Mouse (Mus musculus) urinary bladder, postnatal 4 days (tissue): ENCODE results near the gene AC129217.1.
A peak's percentile ranks its signal among the peaks of the same experiment; 100 is the strongest.

Experiments used
- DNase-seq, 2 experiments: peaks; one replicate each; pipeline ENCODE4 v3.0.0; 2021 to 2022; ENCODE audit warnings: low spot score in 2 of 2

Gene AC129217.1

DNA sequence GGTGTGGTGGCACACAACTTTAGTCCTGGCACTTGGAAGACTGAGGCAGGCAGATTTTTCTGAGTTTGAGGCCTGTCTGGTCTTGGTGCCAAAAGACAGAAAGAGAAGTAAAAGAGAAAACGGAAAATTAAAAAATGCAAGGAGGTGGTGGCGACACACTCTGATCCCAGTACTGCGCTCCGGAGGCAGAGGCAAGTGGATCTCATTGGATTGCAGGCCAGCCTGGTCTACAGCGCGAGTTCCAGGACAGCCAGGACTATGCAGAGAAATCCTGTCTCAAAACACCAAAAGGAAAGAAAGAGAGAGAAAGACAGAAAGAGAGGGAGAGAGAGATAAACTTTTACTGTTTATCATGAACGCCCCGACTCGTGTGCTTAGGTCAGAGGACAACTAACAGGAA, 41.3 kb downstream of the AC129217.1 start:
- no peak for DNase-seq

DNA sequence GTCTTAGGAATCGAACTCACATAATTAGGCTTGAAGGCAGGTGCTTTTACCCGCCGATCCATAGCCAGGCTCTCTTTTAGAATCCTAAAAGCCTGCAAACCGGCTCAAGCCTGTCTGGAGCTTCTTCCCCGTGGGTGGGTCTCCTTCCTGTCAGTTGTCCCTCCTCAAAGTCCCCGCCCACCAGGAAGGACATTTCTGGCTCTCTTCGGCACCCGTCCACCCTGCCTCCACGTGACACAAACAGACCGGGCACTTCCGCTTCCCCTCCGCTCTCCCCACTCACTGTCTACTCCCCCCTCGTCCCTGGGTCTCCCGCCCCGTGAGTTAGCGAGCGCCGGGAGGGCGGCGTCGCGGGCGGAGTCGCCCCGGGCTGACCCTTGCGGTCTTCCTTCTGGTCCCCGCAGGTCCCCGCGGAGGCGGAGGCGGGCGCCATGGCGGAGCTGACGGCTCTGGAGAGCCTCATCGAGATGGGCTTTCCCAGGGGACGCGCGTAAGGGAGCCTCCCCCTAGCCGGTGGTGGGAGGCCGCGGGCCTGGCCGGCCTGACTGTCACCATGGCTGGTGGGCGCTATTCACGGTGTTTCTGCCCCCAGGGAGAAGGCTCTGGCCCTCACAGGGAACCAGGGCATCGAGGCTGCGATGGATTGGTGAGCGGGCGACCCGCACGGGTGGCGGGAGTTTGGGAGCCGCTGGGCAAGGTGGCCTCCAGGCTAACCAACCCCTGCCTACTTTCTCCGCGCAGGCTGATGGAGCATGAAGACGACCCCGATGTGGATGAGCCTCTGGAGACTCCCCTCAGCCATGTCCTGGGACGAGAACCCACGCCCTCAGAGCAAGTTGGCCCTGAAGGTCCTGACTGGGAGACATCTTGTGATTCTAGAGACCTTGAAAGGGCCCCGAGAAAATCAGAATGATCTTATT, 42.0 kb downstream of the AC129217.1 start, which contains the start of gene Ubxn1:
Gene Ubxn1 (plus strand): TSS at position 230 of the 920 bp plus-strand sequence.
- DNase-seq = peak; percentile 96 to 97

DNA sequence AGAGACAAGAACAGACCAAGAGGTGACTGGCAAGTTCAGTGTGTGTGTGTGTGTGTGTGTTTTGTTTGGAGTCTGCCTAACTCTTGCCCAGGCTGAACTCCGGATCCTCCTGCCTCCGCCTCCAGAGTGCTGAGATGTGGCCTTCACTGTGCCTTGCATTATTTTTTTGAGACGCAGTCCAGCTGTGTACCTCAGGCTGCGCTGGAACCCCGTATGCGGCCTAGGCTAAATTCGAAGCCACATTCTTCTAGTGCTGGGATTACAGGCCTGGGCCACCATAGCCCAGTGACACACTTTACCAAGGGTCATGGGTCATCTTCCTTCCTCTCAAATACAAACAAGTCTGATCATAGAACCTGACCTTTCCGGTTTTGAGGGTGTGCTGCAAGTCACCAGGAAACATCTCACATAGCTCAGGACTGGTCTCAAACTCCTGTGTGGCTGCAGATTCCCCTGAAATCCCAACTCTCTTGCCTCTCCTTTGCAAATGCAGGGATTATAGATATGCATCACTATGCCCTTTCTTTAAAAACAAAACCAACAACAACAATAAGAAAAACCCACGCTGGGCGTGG, 42.8 kb downstream of the AC129217.1 start:
- DNase-seq = no peak

DNA sequence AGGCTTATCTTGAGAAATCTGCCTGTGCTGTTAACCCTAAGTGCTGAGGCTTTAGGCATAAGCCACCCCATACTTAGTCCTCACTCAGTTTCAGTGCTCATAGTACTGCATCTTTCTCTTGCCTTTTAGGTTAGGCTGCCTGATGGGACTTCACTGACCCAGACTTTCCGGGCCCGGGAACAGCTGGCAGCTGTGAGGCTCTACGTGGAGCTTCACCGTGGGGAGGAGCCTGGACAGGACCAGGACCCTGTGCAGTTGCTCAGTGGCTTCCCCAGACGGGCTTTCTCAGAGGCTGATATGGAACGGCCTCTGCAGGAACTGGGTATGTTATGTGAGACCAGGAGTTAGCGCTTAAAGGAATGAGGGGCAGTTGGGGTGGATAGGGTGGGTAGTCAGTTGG, 45.5 kb downstream of the AC129217.1 start:
- no peak for DNase-seq

DNA sequence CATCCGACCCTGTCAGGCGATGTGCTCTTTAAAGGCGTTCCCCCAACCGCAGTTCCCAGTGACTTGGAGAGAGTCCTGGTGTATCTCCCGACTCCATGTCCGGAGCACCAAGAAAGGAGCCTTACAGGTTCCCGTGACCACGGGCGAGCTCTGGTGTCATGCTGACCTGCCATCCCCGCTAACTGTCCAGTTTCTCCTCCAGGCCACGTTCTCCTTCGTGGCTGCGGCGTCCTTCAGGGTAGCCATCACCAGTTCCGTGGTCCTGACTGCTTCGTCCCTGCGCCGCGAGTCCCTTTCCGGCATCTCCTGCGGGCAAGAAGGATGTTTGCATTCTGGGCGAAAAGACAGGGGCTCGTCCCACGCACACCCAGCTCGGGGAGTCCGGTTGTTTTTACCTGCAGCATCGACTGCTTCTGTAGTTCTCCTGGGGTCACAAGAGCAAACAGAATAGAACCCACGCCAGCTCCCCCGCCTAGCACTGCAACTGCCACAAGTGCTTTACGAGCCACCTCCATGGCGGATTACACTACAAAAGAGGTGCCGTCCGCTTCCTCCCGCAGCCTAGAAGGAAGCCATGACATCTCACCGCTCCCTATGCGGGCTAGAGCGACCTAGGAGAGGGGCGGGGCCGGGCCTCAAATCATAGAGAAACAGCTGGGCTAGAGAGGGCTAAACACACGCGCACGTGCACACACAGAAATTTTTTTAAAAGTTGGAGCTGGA, 50.9 kb downstream of the AC129217.1 start, which contains the start of gene Uqcc3:
Gene Uqcc3 (minus strand): TSS at position 613 of the 723 bp plus-strand sequence.
- peak; percentile 85 to 87 for DNase-seq

DNA sequence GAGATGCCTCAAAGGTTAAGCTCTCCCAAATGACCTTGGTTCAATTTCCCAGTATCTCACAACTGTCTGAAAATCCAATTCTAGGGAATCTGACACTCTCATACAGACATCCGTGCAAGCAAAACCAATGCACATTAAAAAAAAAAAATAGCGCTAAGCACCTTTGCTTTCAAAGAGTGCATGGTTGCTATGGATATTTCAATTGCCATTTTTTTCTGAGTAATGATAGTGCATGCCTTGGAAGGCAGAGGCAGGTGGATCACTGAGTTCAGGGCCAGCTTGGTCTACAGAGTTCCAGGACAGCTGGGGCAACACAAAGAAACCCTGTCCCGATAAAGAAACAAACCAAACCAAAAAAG, 51.4 kb downstream of the AC129217.1 start:
- DNase-seq = no peak

DNA sequence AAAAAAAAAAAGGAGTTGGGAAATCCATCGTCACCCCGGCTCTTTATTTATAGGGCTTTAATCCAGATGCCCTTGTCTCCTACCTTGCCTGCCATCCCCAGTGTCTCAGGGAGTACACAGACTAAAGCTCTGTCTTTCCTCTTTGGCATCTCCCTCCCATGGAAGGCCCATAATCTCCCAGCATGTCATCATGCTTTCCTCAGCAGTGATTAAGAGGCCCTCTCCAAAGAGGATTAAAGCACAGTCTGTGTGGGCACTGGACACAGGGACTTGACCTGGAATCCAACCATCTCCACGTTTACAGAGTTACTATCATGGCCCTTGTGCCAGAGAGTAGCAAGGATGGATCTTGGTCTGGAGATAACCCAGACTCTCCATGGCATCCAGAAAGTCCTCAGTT, 54.0 kb downstream of the AC129217.1 start, which contains the start of the genes Lbhd1 and Gm49403:
Gene Lbhd1 (plus strand): TSS at position 117 of the 400 bp plus-strand sequence.
Gene Gm49403 (plus strand): TSS at position 315 of the 400 bp plus-strand sequence.
- DNase-seq = no peak

DNA sequence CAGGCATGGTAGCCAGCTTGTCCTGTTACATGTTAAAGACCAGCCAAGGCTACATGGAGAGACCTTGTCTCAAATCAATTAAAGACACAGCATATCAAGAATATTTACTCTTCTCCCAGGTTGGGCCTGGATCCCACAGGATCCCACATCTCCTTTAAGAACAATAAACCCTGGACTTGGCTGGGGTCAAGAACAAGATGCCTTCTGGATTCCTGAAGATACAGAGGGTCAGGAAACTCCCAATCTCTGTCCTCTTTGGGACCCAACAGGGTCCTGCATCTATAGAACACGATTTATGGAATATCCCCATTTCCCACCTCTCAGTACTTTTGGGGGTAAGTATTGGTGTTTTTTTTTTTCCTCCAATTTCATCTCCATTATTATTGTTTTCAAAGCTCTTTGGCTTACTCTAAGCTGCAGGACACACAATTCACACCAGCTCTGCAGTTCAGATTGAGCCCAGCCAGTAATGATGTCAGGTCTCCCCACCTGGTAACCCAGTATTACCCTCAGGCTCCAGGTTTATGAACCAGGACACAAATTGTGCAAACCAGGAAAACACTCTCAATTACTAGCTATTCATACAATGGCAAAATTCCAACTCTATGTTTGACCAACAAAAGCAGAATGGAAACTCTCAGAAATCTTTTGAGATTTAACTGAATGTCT, 57.5 kb downstream of the AC129217.1 start:
- DNase-seq = no peak

DNA sequence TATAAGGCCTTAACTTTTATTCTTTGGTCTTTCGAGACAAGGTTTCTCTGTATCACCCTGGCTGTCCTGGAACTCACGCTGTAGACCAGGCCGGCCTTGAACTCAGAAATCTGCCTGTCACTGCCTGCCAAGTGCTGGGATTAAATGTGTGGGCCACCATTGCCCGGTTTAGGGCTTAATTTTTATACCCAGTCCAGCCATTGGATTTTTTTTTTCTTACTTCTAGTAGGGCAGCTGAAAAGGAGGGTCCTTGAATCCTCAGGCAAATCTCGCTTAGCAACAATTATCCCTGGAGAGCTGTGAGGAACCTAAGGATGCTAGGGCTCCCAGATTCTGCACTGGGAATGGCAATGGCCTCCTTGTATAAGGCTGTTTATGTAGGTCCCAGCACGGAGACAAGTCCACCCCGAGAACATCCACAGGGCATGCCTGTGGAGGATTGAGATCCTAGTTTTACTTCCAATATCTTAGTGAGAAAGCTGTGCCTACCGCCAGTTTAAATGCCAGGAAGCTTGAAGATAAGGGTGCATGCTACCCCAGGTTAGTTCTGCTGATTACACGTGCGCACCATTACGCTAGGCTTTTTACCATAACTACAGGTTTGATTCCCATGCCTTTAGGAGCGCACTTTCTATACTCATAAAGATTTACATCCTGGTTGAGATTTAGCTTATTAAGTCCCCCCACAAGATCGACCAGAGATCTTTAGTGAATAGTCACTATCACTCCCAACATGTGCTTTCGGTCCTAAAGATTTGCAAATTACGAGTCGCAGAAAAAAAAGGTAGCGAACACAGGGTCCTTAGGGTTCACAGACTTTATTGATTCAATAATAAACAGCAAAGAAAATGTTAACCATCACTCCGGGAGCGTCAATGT, 58.3 kb downstream of the AC129217.1 start:
- no peak for DNase-seq

DNA sequence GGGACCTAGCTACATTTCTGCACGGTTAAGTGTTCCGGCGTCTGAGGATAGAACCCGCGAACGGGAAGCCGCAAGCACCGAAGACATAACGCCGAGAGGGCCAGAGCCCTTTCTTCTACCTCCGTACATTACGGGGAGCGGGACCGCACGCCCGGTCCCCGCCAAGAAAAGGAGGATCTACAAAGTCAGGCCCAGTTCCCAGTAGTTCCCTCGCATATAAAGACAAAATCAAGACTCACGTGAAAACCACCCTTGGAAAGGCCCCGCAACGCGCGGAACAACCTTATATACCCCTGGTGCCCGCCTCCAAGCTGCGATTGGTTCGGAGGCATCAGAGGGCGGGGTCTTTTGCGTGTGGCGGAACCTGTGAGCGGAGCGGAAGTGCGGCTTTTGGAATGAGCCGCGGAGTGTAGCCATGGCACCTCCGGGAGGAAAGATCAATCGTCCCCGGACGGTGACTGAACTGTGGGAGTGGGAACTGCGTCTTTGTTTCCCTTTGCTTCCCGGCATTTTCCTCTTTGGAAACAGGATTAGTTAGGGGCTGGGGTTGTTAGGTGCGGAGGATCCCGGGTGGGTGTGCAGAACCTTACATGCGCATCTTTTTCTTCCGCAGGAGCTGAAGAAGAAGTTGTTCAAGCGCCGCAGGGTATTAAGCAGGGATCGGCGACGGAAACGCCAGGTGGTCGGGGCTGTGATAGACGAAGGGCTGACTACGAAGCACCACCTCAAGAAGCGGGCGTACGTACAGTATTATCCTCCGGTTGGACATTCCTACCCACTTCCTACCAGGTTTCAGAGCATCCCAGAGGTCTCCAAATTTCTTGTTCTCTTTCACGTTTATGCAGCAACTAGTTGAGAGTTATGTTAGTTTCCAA, 59.2 kb downstream of the AC129217.1 start, which contains the start of the genes 1810009A15Rik and Gm49416:
Gene 1810009A15Rik (plus strand): TSS at position 343 of the 875 bp plus-strand sequence.
Gene Gm49416 (plus strand): TSS at position 416 of the 875 bp plus-strand sequence.
- peak; percentile 92 to 96 for DNase-seq
